In genomic region chr1:160793791-160794757, GRCm38 (mm10) we compare ENCODE assay signal across 18 mouse cellular contexts. TPM values are rescaled to one million over a fixed set of nuclear protein-coding genes. Genes with fewer than 3 reads are reported as not detected.
A peak's percentile ranks its signal among the peaks of the same experiment; 100 is the strongest.
DNase-seq lines count a peak whose midpoint lies in the region; ATAC-seq and TF ChIP-seq lines count a peak whose summit lies in the region.
"Had no signal": no experiment of that assay in that cellular context is flagged by ENCODE, and none has a peak within 500 bp of the region (broad histone marks: within the 10 kb centered on the region; RNA-seq: fewer than 3 reads in every experiment).

No protein-coding gene starts in this region.

- H3K27ac ChIP-seq in stomach, embryonic 15.5 days = no peak overlapping the region
- H3K27ac ChIP-seq in stomach, postnatal 0 days (replicated peaks) = no peak overlapping the region
- peak overlapping the region; percentile 98 for H3K27ac ChIP-seq in liver, embryonic 16.5 days (ENCODE audit: low read length)
- H3K27ac ChIP-seq in hindbrain, embryonic 14.5 days = no peak overlapping the region
- no peak overlapping the region for H3K27ac ChIP-seq in forebrain, postnatal 0 days (ENCODE audit: low read depth, low read length)
- H3K27ac ChIP-seq: embryonic facial prominence, embryonic 12.5 days; forebrain, embryonic 12.5 days; limb, embryonic 13.5 days; neural tube, embryonic 13.5 days had no signal

- no peaks in the 10 kb centered on the region for H3K9me3 ChIP-seq in stomach, embryonic 15.5 days
- no peaks in the 10 kb centered on the region for H3K9me3 ChIP-seq in stomach, postnatal 0 days (ENCODE audit: control insufficient read depth, low read length)
- no peaks in the 10 kb centered on the region for H3K9me3 ChIP-seq in erythroblast, embryonic 14.5 days (ENCODE audit: control insufficient read depth, low read length)
- no peaks in the 10 kb centered on the region for H3K9me3 ChIP-seq in liver, embryonic 16.5 days (replicated peaks; ENCODE audit: control insufficient read depth, low read length)
- H3K9me3 ChIP-seq in hindbrain, embryonic 14.5 days (ENCODE audit: control insufficient read depth, low read length) = no peaks in the 10 kb centered on the region
- H3K9me3 ChIP-seq in forebrain, postnatal 0 days (ENCODE audit: low read length) = 0 out of 2 replicates have a peak, but pooled peaks cover 5% of the 10 kb centered on the region
- H3K9me3 ChIP-seq: embryonic facial prominence, embryonic 12.5 days; forebrain, embryonic 12.5 days had no signal

- H3K4me3 ChIP-seq in stomach, embryonic 15.5 days (replicated peaks) = no peak overlapping the region
- H3K4me3 ChIP-seq in stomach, postnatal 0 days (ENCODE audit: low read depth, low read length) = no peak overlapping the region
- peak overlapping the region; percentile 89 for H3K4me3 ChIP-seq in erythroblast, embryonic 14.5 days (replicated peaks)
- H3K4me3 ChIP-seq in liver, embryonic 16.5 days (ENCODE audit: low read depth, low read length) = peak overlapping the region; percentile 0
- no peak overlapping the region for H3K4me3 ChIP-seq in hindbrain, embryonic 14.5 days (replicated peaks; ENCODE audit: low read length)
- no peak overlapping the region for H3K4me3 ChIP-seq in forebrain, postnatal 0 days (ENCODE audit: low read depth, low read length)

- no peak for DNase-seq in stomach, postnatal 0 days (ENCODE audit: low spot score)
- DNase-seq in hindbrain, embryonic 14.5 days (ENCODE audit: low spot score) = no peak
- no peak for DNase-seq in thymus, postnatal 25 days
- no peak for DNase-seq in lung, postnatal 25 days (ENCODE audit: low spot score)
- DNase-seq in forebrain, postnatal 0 days = no peak
- DNase-seq: cerebellum, postnatal 10 days; heart, postnatal 4 days; kidney, adult 9 months; thymus, adult 18-20 months had no signal

- no peak for TF ChIP-seq EP300 in stomach, postnatal 0 days (optimal IDR thresholded peaks at IDR 0.05)

- H3K4me2 ChIP-seq in stomach, embryonic 15.5 days = no peak overlapping the region
- H3K4me2 ChIP-seq in stomach, postnatal 0 days (replicated peaks; ENCODE audit: low read depth) = no peak overlapping the region
- peak overlapping the region; percentile 81 for H3K4me2 ChIP-seq in liver, embryonic 16.5 days (ENCODE audit: low read depth, low read length)
- H3K4me2 ChIP-seq in hindbrain, embryonic 14.5 days (replicated peaks) = no peak overlapping the region
- no peak overlapping the region for H3K4me2 ChIP-seq in forebrain, postnatal 0 days (ENCODE audit: low read depth)

- ATAC-seq in stomach, embryonic 15.5 days (ENCODE audit: insufficient read depth, low FRiP score, low read depth) = peak; percentile 66; the same call in 1 of the 2 replicates
- ATAC-seq in stomach, postnatal 0 days (ENCODE audit: low FRiP score, low TSS enrichment) = no peak
- ATAC-seq in liver, embryonic 16.5 days (ENCODE audit: low read depth) = peak; percentile 75
- no peak for ATAC-seq in hindbrain, embryonic 14.5 days (ENCODE audit: low FRiP score)
- ATAC-seq in forebrain, postnatal 0 days = no peak
- ATAC-seq: lung, postnatal 0 days had no signal

- H3K36me3 ChIP-seq in stomach, embryonic 15.5 days = no peaks in the 10 kb centered on the region
- H3K36me3 ChIP-seq in stomach, postnatal 0 days (ENCODE audit: control insufficient read depth, insufficient read depth, low read length) = no peaks in the 10 kb centered on the region
- H3K36me3 ChIP-seq in erythroblast, embryonic 14.5 days (ENCODE audit: control insufficient read depth) = peaks cover 2% of the 10 kb centered on the region; the same call in 1 of the 2 replicates
- H3K36me3 ChIP-seq in liver, embryonic 16.5 days (ENCODE audit: control insufficient read depth, insufficient read depth) = no peaks in the 10 kb centered on the region
- H3K36me3 ChIP-seq in hindbrain, embryonic 14.5 days (replicated peaks; ENCODE audit: control insufficient read depth, insufficient read depth) = no peaks in the 10 kb centered on the region
- no peaks in the 10 kb centered on the region for H3K36me3 ChIP-seq in forebrain, postnatal 0 days (ENCODE audit: insufficient read depth)
- H3K36me3 ChIP-seq: embryonic facial prominence, embryonic 12.5 days; forebrain, embryonic 12.5 days; heart, embryonic 13.5 days; limb, embryonic 13.5 days; neural tube, embryonic 13.5 days had no signal

- H3K27me3 ChIP-seq in stomach, embryonic 15.5 days (replicated peaks) = no peaks in the 10 kb centered on the region
- no peaks in the 10 kb centered on the region for H3K27me3 ChIP-seq in stomach, postnatal 0 days (ENCODE audit: control insufficient read depth, insufficient read depth, low read length)
- no peaks in the 10 kb centered on the region for H3K27me3 ChIP-seq in erythroblast, embryonic 14.5 days (ENCODE audit: control insufficient read depth)
- H3K27me3 ChIP-seq in liver, embryonic 16.5 days (ENCODE audit: control insufficient read depth, insufficient read depth, low read depth, low read length) = no peaks in the 10 kb centered on the region
- H3K27me3 ChIP-seq in hindbrain, embryonic 14.5 days (ENCODE audit: control insufficient read depth, insufficient read depth, low read length) = no peaks in the 10 kb centered on the region
- no peaks in the 10 kb centered on the region for H3K27me3 ChIP-seq in forebrain, postnatal 0 days (ENCODE audit: insufficient read depth, low read length)
- H3K27me3 ChIP-seq: embryonic facial prominence, embryonic 12.5 days; heart, embryonic 13.5 days; limb, embryonic 13.5 days had no signal

- no peak for TF ChIP-seq CTCF in stomach, postnatal 0 days (IDR thresholded peaks at IDR 0.05; ENCODE audit: low read depth)
- TF ChIP-seq CTCF in forebrain, postnatal 0 days (IDR thresholded peaks at IDR 0.05; ENCODE audit: low read depth) = no peak

- 64% methylated on average over 13 of the region's 13 CpGs for WGBS in stomach, embryonic 15.5 days
- WGBS in stomach, postnatal 0 days = 62% methylated on average over 13 of the region's 13 CpGs
- WGBS in liver, embryonic 16.5 days (ENCODE audit: insufficient replicate concordance) = 30% methylated on average over 13 of the region's 13 CpGs
- 82% methylated on average over 13 of the region's 13 CpGs for WGBS in hindbrain, embryonic 14.5 days
- 72% methylated on average over 13 of the region's 13 CpGs for WGBS in forebrain, postnatal 0 days

- no peak overlapping the region for H3K9ac ChIP-seq in stomach, embryonic 15.5 days
- H3K9ac ChIP-seq in stomach, postnatal 0 days (ENCODE audit: low read length) = no peak overlapping the region
- peak overlapping the region; percentile 100 for H3K9ac ChIP-seq in liver, embryonic 16.5 days (ENCODE audit: low read depth, low read length)
- H3K9ac ChIP-seq in hindbrain, embryonic 14.5 days = no peak overlapping the region
- no peak overlapping the region for H3K9ac ChIP-seq in forebrain, postnatal 0 days

- no peaks in the 10 kb centered on the region for H3K4me1 ChIP-seq in stomach, embryonic 15.5 days
- no peaks in the 10 kb centered on the region for H3K4me1 ChIP-seq in stomach, postnatal 0 days (replicated peaks; ENCODE audit: control insufficient read depth, insufficient read depth)
- peaks cover 66% of the 10 kb centered on the region for H3K4me1 ChIP-seq in erythroblast, embryonic 14.5 days (ENCODE audit: control insufficient read depth)
- H3K4me1 ChIP-seq in liver, embryonic 16.5 days (ENCODE audit: control insufficient read depth, low read depth, low read length) = peaks cover 19% of the 10 kb centered on the region
- peaks cover 9% of the 10 kb centered on the region for H3K4me1 ChIP-seq in hindbrain, embryonic 14.5 days (replicated peaks; ENCODE audit: control insufficient read depth, insufficient read depth, low read length)
- no peaks in the 10 kb centered on the region for H3K4me1 ChIP-seq in forebrain, postnatal 0 days (ENCODE audit: insufficient read depth)
- H3K4me1 ChIP-seq: embryonic facial prominence, embryonic 12.5 days had no signal

RNA-seq across cellular contexts. Expression of gene Rabgap1l, which starts 1.1 kb away (rescaled TPM):
- 23.8 and 24.0 TPM in 2 replicates for polyA plus RNA-seq in stomach, embryonic 15.5 days (2015; fragmentation: Nextera tagmentation; extraction: Ambion mirVana)
- polyA plus RNA-seq in stomach, postnatal 0 days (2015; fragmentation: Nextera tagmentation; extraction: Ambion mirVana) = 19.1 and 19.6 TPM in 2 replicates
- polyA plus RNA-seq in erythroblast, embryonic 14.5 days (2012) = 0.95 and 1.0 TPM in 2 replicates
- 27.6 and 28.9 TPM in 2 replicates for polyA plus RNA-seq in liver, embryonic 16.5 days (2015; fragmentation: Nextera tagmentation; extraction: Ambion mirVana)
- polyA plus RNA-seq in hindbrain, embryonic 14.5 days (2014; fragmentation: Nextera tagmentation; extraction: Ambion mirVana) = 41.7 and 45.3 TPM in 2 replicates
- total RNA-seq in forebrain, postnatal 0 days (2014; rRNA removed) = 117 and 140 TPM in 2 replicates
- polyA plus RNA-seq in forebrain, postnatal 0 days (2015; fragmentation: Nextera tagmentation; extraction: Ambion mirVana) = 19.0 and 27.4 TPM in 2 replicates

Comparison
In these comparisons a context has a peak if more than half of its experiments do, and no peak if none do; other contexts are left out.
1. ATAC-seq: peak in stomach, embryonic 15.5 days (single experiment) and liver, embryonic 16.5 days (single experiment); none in stomach, postnatal 0 days (single experiment), hindbrain, embryonic 14.5 days (single experiment) and forebrain, postnatal 0 days (single experiment).
2. H3K4me3 ChIP-seq: peak in erythroblast, embryonic 14.5 days (single experiment) and liver, embryonic 16.5 days (single experiment); none in stomach, embryonic 15.5 days (single experiment), stomach, postnatal 0 days (single experiment), hindbrain, embryonic 14.5 days (single experiment) and forebrain, postnatal 0 days (single experiment).